Mouse (Mus musculus) brain, embryonic 14.5 days (tissue): Measurements from ENCODE around the gene Krt23.

Experiments
- CTCF ChIP-seq: fragments of 200-500 bp; IDR thresholded peaks from 2 replicates; pipeline ENCODE4 v1.5.1; 2012; ENCODE audit warnings: inconsistent platforms, mild to moderate bottlenecking, moderate library complexity, borderline replicate concordance; ENCODE audit not compliant: insufficient read depth, insufficient read length; ENCODE audit errors: extremely low read depth
- POLR2A ChIP-seq: fragments of 200-500 bp; IDR thresholded peaks from 2 replicates; pipeline ENCODE4 v1.6.1; 2012; ENCODE audit warnings: mild to moderate bottlenecking, inconsistent platforms, borderline replicate concordance; ENCODE audit not compliant: poor library complexity, insufficient read depth, insufficient read length, severe bottlenecking; ENCODE audit errors: extremely low read depth

- TF ChIP-seq CTCF (no peak), POLR2A (no peak)
Measured at GRCm38 (mm10) chr11:99492733-99493573, at the start of gene Krt23.
